Mouse (Mus musculus) left cerebral cortex, adult 18-20 months (tissue): ENCODE measurements around the gene Akr1c6. TPM values are rescaled to one million over a fixed set of nuclear protein-coding genes. Genes with fewer than 3 reads are reported as not detected.
"Not testable (repeated sequence)": the region's sequence is repeated elsewhere in the genome, so short reads cannot be mapped to it uniquely, and the experiment has no call there.

Source experiments
- DNase-seq, 2 experiments: peaks; one replicate each; pipeline ENCODE4 v3.0.0; 2021 to 2022; ENCODE audit warnings: low spot score in 2 of 2, mixed read lengths in 1 of 2
- long read RNA-seq, 2 experiments: library from polyadenylated mRNA; stranded (forward); transcript quantifications; one replicate each; pipeline ENCODE4 v2.0.0; 2021
- total RNA-seq, 2 experiments: library from RNA; stranded (reverse); gene quantifications; 2 replicates each; pipeline ENCODE4 v1.2.3; 2021

The Akr1c6 gene
- not detected for total RNA-seq
- long read RNA-seq, experiment 1: 0 reads
- long read RNA-seq, experiment 2: 0 reads

DNA sequence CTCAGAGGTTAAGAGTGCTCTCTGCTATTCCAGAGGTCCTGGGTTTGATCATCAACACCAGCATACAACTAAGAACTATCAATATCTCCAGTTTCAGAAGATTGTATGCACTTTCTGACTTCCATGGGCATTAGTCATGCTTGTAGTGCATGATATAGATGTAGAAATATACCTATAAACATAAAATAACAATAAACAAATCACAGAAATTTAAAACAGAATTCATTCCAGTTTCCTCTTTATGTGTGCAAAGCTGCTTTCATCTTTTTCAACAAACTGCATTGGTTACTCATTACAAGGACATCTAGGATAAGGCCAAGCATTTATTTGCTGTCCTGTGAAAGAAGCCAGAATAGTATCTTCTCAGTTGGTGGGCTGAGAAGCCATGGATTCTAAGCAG is at the start of gene Akr1c6:
Gene Akr1c6 (plus strand): TSS at position 301 of the 400 bp plus-strand sequence.
- no peak for DNase-seq

DNA sequence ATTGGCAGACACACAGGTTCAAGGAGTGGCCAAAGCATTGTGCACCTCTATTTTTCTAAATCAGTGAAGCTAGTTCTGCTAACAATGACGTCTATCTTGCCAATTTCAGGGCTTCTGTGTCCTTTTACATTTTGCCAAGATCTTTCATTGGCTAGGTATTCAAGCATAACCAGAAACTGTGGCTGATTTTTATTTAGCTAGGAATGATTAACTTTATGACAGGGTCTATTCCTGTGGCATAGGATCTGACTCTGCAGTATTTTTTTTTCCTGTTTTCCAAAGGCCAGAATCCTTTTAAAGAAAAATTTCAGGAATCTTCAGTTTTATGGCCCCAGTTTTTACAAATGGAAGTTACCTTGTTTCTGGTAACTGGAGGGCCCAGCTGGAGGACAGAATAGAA is 49.2 kb upstream of the Akr1c6 start:
- DNase-seq: no peak

DNA sequence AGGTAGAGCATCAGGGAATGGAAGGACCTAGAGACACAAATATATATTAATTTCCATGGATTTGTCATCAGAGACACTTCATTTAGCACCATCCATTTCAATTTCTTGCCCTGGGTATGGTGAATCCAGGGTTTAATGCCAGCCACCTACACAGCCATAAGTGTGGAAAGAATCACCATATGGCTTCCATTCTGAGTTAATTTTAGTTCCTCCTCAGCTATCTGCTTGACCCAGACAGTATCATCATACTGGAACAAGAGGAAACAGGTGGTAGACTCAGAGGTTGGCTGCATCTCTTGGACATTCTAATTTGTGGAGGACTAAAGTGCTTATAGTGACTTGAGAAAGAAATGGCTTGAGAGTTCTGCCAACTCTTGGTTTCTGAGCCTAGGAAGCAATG is 48.6 kb upstream of the Akr1c6 start:
- DNase-seq: peak in 1 of 2 experiments; percentile 32

- no peak for DNase-seq
Observed at GRCm38 (mm10) chr13:4388762-4389446, 45.2 kb upstream of the Akr1c6 start.

GRCm38 (mm10) chr13:4400360-4400759 is 33.7 kb upstream of the Akr1c6 start:
- not testable (repeated sequence) for DNase-seq

GRCm38 (mm10) chr13:4400831-4401230 is 33.3 kb upstream of the Akr1c6 start:
- DNase-seq: no peak

DNA sequence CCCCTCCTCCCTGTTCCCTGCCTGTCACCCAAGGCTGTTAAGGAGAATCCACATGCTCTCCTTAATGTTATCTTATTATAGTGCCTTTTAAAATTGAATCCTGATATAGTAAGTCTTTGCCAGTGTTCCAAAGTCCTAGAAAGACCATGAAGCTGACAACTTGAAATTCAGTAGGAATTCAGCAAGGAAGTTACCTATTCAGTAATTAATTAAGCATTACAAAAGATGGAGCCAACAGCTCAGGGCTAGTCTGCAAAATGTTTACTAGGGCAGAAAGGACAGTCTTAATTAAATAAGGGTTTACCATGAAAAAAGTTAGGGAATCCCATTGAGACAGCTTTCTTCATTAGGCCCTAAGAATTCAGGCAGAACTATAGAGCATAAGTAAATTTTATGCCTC is 31.9 kb upstream of the Akr1c6 start:
- no peak for DNase-seq

- DNase-seq: no peak
Observed at GRCm38 (mm10) chr13:4404726-4405125, 29.4 kb upstream of the Akr1c6 start.

DNA sequence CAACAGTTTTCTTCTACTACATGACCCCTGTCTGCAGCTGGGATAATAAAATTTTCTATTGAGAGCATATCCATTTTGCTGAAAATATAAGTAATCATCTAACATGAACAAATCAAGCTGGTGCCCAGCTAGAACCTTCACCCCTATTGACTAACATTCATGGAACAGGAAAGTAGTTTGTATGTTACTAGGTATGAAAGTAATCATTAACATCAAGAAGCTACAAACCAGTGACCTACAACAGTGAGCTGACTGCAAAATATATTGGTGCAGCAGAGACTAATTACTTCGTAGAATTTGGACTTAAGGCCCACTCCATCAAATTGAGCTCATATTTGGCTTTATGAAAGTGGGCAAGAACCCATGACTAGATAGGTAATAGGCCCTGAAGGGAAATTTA is 27.3 kb upstream of the Akr1c6 start:
- DNase-seq: no peak

GRCm38 (mm10) chr13:4428558-4428957 is 5.5 kb upstream of the Akr1c6 start:
- DNase-seq: no peak

GRCm38 (mm10) chr13:4429034-4429433 is 5.1 kb upstream of the Akr1c6 start:
- DNase-seq: no peak

DNA sequence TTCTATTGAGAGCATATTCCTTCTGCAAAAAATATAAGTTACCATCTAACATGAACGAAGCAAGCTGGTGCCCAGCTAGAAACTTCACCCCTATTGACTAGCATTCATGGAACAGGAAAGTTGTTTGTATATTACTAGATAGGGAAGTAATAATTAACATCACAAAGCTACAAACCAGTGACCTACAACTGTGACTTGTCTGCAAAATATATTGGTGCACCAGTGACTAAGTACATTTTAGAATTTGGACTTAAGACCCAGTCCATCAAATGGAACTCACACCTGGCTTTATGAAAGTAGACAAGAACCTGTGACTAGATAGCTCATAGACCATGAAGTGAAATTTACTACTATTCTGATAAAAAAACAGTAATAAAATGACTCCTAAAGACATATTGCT is 3.0 kb upstream of the Akr1c6 start:
- no peak for DNase-seq

DNA sequence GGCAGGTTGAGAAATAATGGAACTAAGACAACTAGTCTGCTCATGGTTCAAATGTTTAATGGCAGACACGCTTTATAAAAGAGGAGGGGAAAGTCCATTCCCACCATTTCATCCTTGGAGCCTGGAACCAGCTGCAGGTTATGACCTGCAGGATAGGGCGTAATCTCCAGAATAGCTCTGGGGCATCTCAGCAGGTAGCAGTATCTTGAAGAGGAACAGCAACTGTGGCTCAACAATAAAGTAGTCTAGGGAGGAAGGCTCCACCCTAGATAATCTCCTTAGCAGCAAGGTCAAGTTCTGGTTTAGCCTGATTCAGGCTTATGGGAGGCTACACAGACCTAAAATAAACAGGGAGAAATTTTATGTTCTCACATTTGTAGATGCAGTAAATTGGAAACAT is 31.5 kb downstream of the Akr1c6 start:
- DNase-seq: no peak

GRCm38 (mm10) chr13:4467896-4468295 is 33.8 kb downstream of the Akr1c6 start:
- DNase-seq: no peak

Other genes starting within 250 kb of the Akr1c6 start
- gene Akr1c13, start 243.2 kb upstream of the Akr1c6 start, total RNA-seq: 1 to 10 TPM in 1 of 2 experiments, under 1 TPM in 1; 0.70 to 1.5 TPM
- under 1 TPM in 1 of 2 experiments, not detected in 1; 0.28 TPM for gene Akr1c19, start 205.6 kb upstream of the Akr1c6 start, total RNA-seq
- not detected for gene Akr1c12, start 154.9 kb upstream of the Akr1c6 start, total RNA-seq
- not detected for gene Akr1c20, start 89.0 kb downstream of the Akr1c6 start, total RNA-seq
- not detected for gene Akr1c21, start 139.8 kb downstream of the Akr1c6 start, total RNA-seq
- gene Akr1e1, start 174.9 kb downstream of the Akr1c6 start, total RNA-seq: 10 to 100 TPM; 23.0 to 25.5 TPM